ENCODE assay signal across 7 mouse cellular contexts in the genomic region with DNA sequence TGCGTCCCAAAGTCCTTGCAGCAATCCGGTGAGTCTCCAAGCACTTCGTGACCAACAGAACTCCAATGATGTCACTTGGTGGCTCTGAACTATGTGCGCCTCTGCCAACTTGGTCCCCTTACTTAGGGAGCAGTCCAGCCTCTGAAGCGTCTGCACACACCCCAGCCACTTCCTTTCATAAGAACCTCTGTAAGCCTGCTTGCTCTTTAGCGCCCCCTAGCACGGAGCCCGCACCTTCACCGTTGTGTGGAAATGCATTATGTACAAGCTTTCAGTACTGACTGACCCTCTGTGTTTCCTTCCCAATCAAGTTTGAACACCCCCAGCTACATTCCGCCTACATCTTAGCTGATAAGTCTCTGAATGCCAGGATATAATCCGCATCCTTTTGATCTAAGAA.
DNase-seq lines count a peak whose midpoint lies in the region; ATAC-seq and TF ChIP-seq lines count a peak whose summit lies in the region.

No protein-coding gene starts in this region.

- H3K9ac ChIP-seq in kidney, postnatal 0 days (ENCODE audit: low read depth, low read length), result no peak overlapping the region

- no peaks in the 10 kb centered on the region for H3K9me3 ChIP-seq in kidney, postnatal 0 days (replicated peaks; ENCODE audit: low read length)

- TF ChIP-seq CTCF in kidney, postnatal 0 days (IDR thresholded peaks at IDR 0.05; ENCODE audit: low read depth), result peak; percentile 52
- peak; percentile 27; the same call in 1 of the 2 replicates for TF ChIP-seq CTCF in embryonic fibroblast, embryonic 13.5 days (IDR thresholded peaks at IDR 0.05; ENCODE audit: borderline replicate concordance, insufficient read depth, low read length)

- H3K27ac ChIP-seq in kidney, postnatal 0 days, result no peak overlapping the region
- no peak overlapping the region for H3K27ac ChIP-seq in embryonic fibroblast, embryonic 13.5 days (ENCODE audit: insufficient read depth, low read length)

- no peaks in the 10 kb centered on the region for H3K27me3 ChIP-seq in kidney, postnatal 0 days (ENCODE audit: insufficient read depth, low read length)

- no peak for TF ChIP-seq POLR2A in embryonic fibroblast, embryonic 13.5 days (IDR thresholded peaks at IDR 0.05; ENCODE audit: low read depth, low read length)

- no peak for ATAC-seq in kidney, postnatal 0 days (replicated peaks; ENCODE audit: low FRiP score, low read depth)
- peak; percentile 52; the same call in 1 of the 2 replicates for ATAC-seq in megakaryocyte-erythroid progenitor cell, adult 5-6 weeks (replicated peaks; ENCODE audit: low FRiP score, low TSS enrichment, poor library complexity, severe bottlenecking)

- no peak overlapping the region for H3K4me3 ChIP-seq in kidney, postnatal 0 days (replicated peaks; ENCODE audit: low read depth, low read length)
- H3K4me3 ChIP-seq in embryonic fibroblast, embryonic 13.5 days (ENCODE audit: insufficient read depth, low read length), result no peak overlapping the region

- peak; percentile 19 for DNase-seq in kidney, postnatal 0 days (ENCODE audit: low spot score)
- no peak for DNase-seq in kidney, adult 8-10 months
- DNase-seq in WW6 (ENCODE audit: low read depth, low spot score), result peak; percentile 42
- no peak for DNase-seq in urinary bladder, postnatal 14 days (ENCODE audit: low spot score)
- DNase-seq in right cerebral cortex, postnatal 10 days (ENCODE audit: low spot score in 2 of 2), result no peak

- no peak overlapping the region for H3K4me2 ChIP-seq in kidney, postnatal 0 days (ENCODE audit: low read length)

- WGBS in kidney, postnatal 0 days, result 66% methylated on average over 11 of the region's 11 CpGs

- no peaks in the 10 kb centered on the region for H3K4me1 ChIP-seq in kidney, postnatal 0 days (replicated peaks; ENCODE audit: insufficient read depth, low read length)
- H3K4me1 ChIP-seq in embryonic fibroblast, embryonic 13.5 days (ENCODE audit: control insufficient read depth, insufficient read depth, low read length), result peaks cover 4% of the 10 kb centered on the region; the same call in 1 of the 2 replicates

- H3K36me3 ChIP-seq in kidney, postnatal 0 days (ENCODE audit: insufficient read depth, low read length), result 0 out of 2 replicates have a peak, but pooled peaks cover 16% of the 10 kb centered on the region

Comparison
In these comparisons a context has a peak if more than half of its experiments do, and no peak if none do; other contexts are left out.
1. DNase-seq: peak in kidney, postnatal 0 days (single experiment) and WW6 (single experiment); none in kidney, adult 8-10 months (0 of 2), urinary bladder, postnatal 14 days (single experiment) and right cerebral cortex, postnatal 10 days (0 of 2).